Mouse (Mus musculus): Measurements from ENCODE around the gene Colec11. TPM values are rescaled to one million over a fixed set of nuclear protein-coding genes. Genes with fewer than 3 reads are reported as not detected.

The Colec11 gene
- polyA plus RNA-seq, 1 experiment from 2014 or later, result 2.2 TPM

DNA sequence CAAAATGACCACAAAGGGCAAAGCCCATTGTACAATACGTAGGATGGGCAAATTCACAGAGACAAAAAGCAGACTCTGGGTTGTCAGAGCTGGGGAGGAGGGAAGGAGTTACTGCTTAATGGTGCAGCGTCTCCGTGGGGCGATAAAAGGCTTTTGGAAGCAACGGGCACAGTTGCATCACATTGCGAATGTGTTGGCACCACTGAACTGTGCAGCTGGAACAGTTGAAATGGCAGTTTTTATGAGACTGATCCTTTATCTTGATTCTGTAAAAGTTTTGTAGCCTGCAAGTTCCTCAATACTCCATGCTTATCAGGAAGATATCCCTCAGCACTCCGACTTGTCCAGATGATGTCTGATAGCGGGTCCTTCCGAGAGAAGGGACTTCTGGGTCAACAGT lies 25.5 kb downstream of the Colec11 start:
- Histone ChIP-seq H3K27me3 (replicated peaks; ENCODE audit: insufficient read depth, low read length) (no peaks in the 10 kb centered on the region), H3K36me3 (ENCODE audit: insufficient read depth, low read length) (no peaks in the 10 kb centered on the region), H3K4me2 (replicated peaks; ENCODE audit: low read depth, low read length) (no peak overlapping the region), H3K27ac (ENCODE audit: low read length) (no peak overlapping the region), H3K9ac (replicated peaks; ENCODE audit: low read depth) (no peak overlapping the region), H3K4me3 (ENCODE audit: low read depth, low read length) (no peak overlapping the region), H3K9me3 (ENCODE audit: low read length) (no peaks in the 10 kb centered on the region), H3K4me1 (ENCODE audit: insufficient read depth, low read depth, low read length) (no peaks in the 10 kb centered on the region)
- 57% methylated on average over 9 of the region's 9 CpGs for WGBS
- ATAC-seq (no peak), DNase-seq (ENCODE audit: low spot score) (no peak)
- no peak for TF ChIP-seq CTCF (IDR thresholded peaks at IDR 0.05)
- TF ChIP-seq EP300 (IDR thresholded peaks at IDR 0.05), result no peak

DNA sequence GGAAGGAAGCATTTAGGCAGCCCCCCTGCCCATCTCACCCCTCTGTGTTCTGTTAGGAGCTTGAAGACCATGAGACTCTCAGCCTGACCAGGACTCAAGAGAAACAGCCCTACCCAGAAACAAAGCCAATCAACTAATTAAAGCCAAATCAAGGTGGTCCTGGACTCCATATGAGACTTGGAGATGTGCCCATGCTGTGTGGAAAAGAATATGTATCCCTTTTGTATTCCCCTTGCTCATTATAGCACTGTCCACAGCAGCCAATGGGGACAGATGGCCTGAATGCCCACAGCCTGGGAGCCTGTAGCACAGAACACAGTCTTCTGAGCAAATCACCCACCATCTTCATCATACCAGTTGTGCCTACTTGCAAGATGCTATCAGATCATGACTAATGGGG lies 26.3 kb downstream of the Colec11 start:
- DNase-seq (ENCODE audit: low spot score), result no peak
- H3K36me3 ChIP-seq (ENCODE audit: insufficient read depth, low read length), result no peaks in the 10 kb centered on the region
- no peak overlapping the region for H3K4me3 ChIP-seq (ENCODE audit: low read depth, low read length)
- TF ChIP-seq EP300 (IDR thresholded peaks at IDR 0.05), result no peak
- TF ChIP-seq CTCF (IDR thresholded peaks at IDR 0.05), result no peak
- no peak overlapping the region for H3K9ac ChIP-seq (replicated peaks; ENCODE audit: low read depth)
- no peaks in the 10 kb centered on the region for H3K9me3 ChIP-seq (ENCODE audit: low read length)
- H3K4me1 ChIP-seq (ENCODE audit: insufficient read depth, low read depth, low read length), result no peaks in the 10 kb centered on the region
- no peaks in the 10 kb centered on the region for H3K27me3 ChIP-seq (replicated peaks; ENCODE audit: insufficient read depth, low read length)
- no peak overlapping the region for H3K27ac ChIP-seq (ENCODE audit: low read length)
- H3K4me2 ChIP-seq (replicated peaks; ENCODE audit: low read depth, low read length), result no peak overlapping the region
- ATAC-seq, result no peak

DNA sequence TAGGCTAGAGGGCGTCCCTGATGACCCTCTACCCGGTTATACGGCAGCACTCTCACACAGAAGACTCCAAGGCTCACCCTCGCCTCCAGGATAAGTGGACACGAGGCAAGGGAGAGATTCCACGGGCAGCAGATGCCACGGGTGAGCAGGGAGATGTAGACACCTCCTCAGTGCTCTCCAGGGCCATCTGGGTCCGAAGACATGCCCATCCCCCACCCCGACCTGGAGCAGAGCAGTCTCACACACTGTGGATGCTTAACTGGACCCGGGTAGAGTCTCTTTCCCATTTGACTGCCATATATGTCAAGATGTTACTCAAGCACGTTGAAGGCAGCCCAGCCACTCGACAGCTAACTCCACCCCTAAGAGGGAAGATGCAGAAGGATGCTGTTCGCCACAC lies 32.7 kb downstream of the Colec11 start:
- Histone ChIP-seq H3K9ac (replicated peaks; ENCODE audit: low read depth) (no peak overlapping the region), H3K36me3 (ENCODE audit: insufficient read depth, low read length) (no peaks in the 10 kb centered on the region), H3K27ac (ENCODE audit: low read length) (no peak overlapping the region), H3K4me1 (ENCODE audit: insufficient read depth, low read depth, low read length) (no peaks in the 10 kb centered on the region), H3K4me2 (replicated peaks; ENCODE audit: low read depth, low read length) (no peak overlapping the region), H3K9me3 (ENCODE audit: low read length) (no peaks in the 10 kb centered on the region), H3K27me3 (replicated peaks; ENCODE audit: insufficient read depth, low read length) (no peaks in the 10 kb centered on the region), H3K4me3 (ENCODE audit: low read depth, low read length) (no peak overlapping the region)
- WGBS, result 42% methylated on average over 13 of the region's 13 CpGs
- TF ChIP-seq CTCF (IDR thresholded peaks at IDR 0.05), result no peak
- ATAC-seq, result no peak
- DNase-seq (ENCODE audit: low spot score), result no peak

DNA sequence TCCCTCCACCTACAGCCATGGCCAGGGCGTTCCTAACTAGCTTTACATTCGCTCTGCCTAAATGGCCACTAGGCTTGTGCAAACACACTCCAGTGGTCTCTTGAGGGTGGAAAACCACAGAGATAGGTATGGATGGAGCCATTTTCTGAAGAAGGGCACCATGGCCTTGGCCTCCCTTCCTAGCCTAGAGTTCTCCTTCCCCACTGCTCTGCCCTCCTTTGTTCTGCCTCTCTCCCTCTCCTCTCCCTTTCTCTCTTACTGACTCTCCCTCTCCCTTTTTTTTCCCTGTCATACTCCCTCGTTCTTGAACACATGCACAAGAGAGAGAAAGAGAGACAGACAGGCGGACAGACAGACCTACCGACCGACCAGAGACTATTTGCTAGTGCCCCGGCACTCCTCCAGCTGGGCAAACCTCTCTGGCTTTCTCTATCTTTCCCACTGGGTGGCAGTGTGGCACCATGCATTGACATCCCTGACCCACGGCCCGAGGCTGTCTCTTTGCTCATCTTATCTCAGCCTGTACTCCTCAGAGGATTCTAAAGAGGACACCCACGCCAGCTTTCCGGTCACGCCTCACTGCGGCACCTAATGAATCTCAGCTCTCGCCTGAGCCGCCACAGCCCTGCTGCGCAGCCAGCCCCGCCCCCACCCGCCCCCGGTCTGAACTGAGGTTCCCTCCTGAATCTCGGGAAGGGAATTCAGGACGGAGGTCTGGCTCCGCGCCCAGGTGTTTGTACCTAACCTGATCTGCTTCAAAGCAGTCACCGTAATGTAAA lies 33.9 kb downstream of the Colec11 start:
- no peaks in the 10 kb centered on the region for H3K9me3 ChIP-seq (ENCODE audit: low read length)
- no peak for TF ChIP-seq EP300 (IDR thresholded peaks at IDR 0.05)
- TF ChIP-seq CTCF (IDR thresholded peaks at IDR 0.05), result peak; percentile 89
- no peak overlapping the region for H3K9ac ChIP-seq (replicated peaks; ENCODE audit: low read depth)
- H3K4me1 ChIP-seq (ENCODE audit: insufficient read depth, low read depth, low read length), result no peaks in the 10 kb centered on the region
- DNase-seq (ENCODE audit: low spot score) (peak; percentile 90), ATAC-seq (peak; percentile 92)
- no peaks in the 10 kb centered on the region for H3K36me3 ChIP-seq (ENCODE audit: insufficient read depth, low read length)
- WGBS, result 4% methylated on average over 23 of the region's 24 CpGs
- peak overlapping the region; percentile 70 for H3K4me2 ChIP-seq (replicated peaks; ENCODE audit: low read depth, low read length)
- no peaks in the 10 kb centered on the region for H3K27me3 ChIP-seq (replicated peaks; ENCODE audit: insufficient read depth, low read length)
- H3K4me3 ChIP-seq (ENCODE audit: low read depth, low read length), result peak overlapping the region; percentile 19; the same call in 1 of the 2 replicates
- H3K27ac ChIP-seq (ENCODE audit: low read length), result no peak overlapping the region

DNA sequence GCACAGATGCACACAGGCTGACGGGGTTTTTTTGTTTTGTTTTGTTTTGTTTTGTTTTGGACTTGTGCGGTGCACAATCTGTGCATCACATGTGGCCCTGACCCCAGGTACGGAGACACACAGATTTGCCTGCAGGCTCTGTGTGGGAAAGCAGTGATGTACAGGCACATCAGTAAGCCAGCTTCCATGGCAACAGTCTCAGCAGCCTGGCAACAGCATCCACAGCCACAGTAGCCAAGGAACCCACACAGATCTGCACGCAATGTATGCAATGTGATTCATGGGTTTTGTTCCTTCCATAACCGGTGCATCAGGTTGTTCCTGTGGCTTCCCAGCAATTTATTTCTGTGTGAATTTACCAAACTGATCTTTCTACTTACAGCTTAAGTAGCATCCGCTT lies 35.2 kb downstream of the Colec11 start:
- Histone ChIP-seq H3K4me2 (replicated peaks; ENCODE audit: low read depth, low read length) (no peak overlapping the region), H3K4me1 (ENCODE audit: insufficient read depth, low read depth, low read length) (no peaks in the 10 kb centered on the region), H3K36me3 (ENCODE audit: insufficient read depth, low read length) (no peaks in the 10 kb centered on the region), H3K27ac (ENCODE audit: low read length) (no peak overlapping the region), H3K4me3 (ENCODE audit: low read depth, low read length) (no peak overlapping the region), H3K9me3 (ENCODE audit: low read length) (no peaks in the 10 kb centered on the region), H3K27me3 (replicated peaks; ENCODE audit: insufficient read depth, low read length) (no peaks in the 10 kb centered on the region), H3K9ac (replicated peaks; ENCODE audit: low read depth) (no peak overlapping the region)
- no peak for DNase-seq (ENCODE audit: low spot score)
- WGBS, result 86% methylated on average over 6 of the region's 6 CpGs
- TF ChIP-seq EP300 (IDR thresholded peaks at IDR 0.05), result no peak
- TF ChIP-seq CTCF (IDR thresholded peaks at IDR 0.05), result no peak
- no peak for ATAC-seq

DNA sequence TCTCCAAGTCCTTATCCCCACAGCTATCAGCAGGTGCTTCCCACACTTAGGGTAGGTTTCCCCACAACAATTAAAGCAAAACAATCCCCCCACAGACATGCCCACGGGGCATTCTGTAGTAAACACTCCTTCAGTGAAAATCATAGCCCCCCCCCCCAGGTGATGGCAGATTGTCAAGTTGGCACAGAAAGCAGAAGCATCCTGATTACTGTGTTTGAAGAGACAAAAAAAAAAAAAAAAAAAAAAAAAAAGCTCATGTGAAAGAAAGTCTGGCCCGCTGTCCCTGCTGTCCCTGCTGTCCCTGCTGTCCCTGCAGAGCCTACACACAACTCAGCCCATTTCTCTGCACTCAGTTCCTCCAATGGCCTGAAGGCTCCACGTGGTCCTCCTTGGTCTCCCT lies 39.1 kb downstream of the Colec11 start:
- Histone ChIP-seq H3K4me1 (ENCODE audit: insufficient read depth, low read depth, low read length) (no peaks in the 10 kb centered on the region), H3K27ac (ENCODE audit: low read length) (no peak overlapping the region), H3K27me3 (replicated peaks; ENCODE audit: insufficient read depth, low read length) (no peaks in the 10 kb centered on the region), H3K9ac (replicated peaks; ENCODE audit: low read depth) (no peak overlapping the region), H3K4me2 (replicated peaks; ENCODE audit: low read depth, low read length) (no peak overlapping the region), H3K4me3 (ENCODE audit: low read depth, low read length) (no peak overlapping the region), H3K9me3 (ENCODE audit: low read length) (no peaks in the 10 kb centered on the region), H3K36me3 (ENCODE audit: insufficient read depth, low read length) (no peaks in the 10 kb centered on the region)
- no peak for ATAC-seq
- no peak for DNase-seq (ENCODE audit: low spot score)
- 54% methylated on average over 3 of the region's 3 CpGs for WGBS
- no peak for TF ChIP-seq CTCF (IDR thresholded peaks at IDR 0.05)
- no peak for TF ChIP-seq EP300 (IDR thresholded peaks at IDR 0.05)
